Mouse (Mus musculus) lung, postnatal 0 days (tissue): ENCODE data around the gene Lmo3.

Experiments used
- CTCF ChIP-seq: IDR thresholded peaks from 2 replicates; pipeline ENCODE4 v1.5.1; 2016; ENCODE audit warnings: antibody characterized with exemption, mild to moderate bottlenecking
- EP300 ChIP-seq: IDR thresholded peaks from 2 replicates; pipeline ENCODE4 v1.6.1; 2016; ENCODE audit warnings: antibody characterized with exemption, mild to moderate bottlenecking, control low read depth

DNA sequence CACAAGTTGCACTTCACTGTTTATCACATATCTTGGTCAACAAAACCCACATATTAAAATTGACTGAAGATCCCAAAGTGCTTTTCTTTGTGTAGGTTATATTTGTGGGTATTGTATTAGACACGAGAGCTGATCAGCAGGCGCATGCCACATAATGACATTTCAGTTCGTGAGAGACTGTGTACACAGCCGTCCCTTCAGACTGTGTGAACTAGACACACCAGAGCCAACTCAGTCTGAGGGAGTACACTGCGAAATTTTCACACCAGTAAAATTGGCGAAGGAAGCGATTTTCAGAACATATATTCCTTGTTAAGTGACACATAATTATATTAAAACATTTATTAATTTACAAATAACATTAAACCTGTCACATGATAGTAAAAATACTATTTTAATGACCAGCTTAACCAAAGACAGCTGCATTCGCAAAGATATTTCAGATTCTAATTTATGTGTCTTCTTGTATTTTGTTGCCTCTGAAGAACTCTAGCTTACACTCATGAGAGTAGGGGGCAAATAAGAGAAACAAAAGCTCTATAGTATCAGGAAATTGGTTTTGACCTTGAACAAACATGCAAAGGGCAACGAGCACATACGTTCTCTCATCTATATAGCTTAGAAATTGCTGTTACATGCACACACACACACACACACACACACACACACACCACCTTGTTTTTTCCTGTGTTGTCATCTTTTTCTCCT lies 14.4 kb upstream of the Lmo3 start:
- no peak for TF ChIP-seq CTCF
- no peak for TF ChIP-seq EP300
